Mouse (Mus musculus) ES-Bruce4 (cell line): ENCODE results near the gene Uevld.

ENCODE experiments used
- CTCF ChIP-seq: IDR thresholded peaks from one replicate; pipeline ENCODE4 v1.8.1; 2011; ENCODE audit warnings: low read depth, low read length
- EP300 ChIP-seq: IDR thresholded peaks from 2 replicates; pipeline ENCODE4 v1.6.1; 2011; ENCODE audit warnings: low read depth, low read length; ENCODE audit not compliant: insufficient read depth
- POLR2A ChIP-seq: IDR thresholded peaks from one replicate; pipeline ENCODE4 v1.8.1; 2011; ENCODE audit warnings: low read length; ENCODE audit not compliant: insufficient read depth

GRCm38 (mm10) chr7:46876841-46877240 is 81.5 kb downstream of the Uevld start:
- no peak for TF ChIP-seq CTCF
- no peak for TF ChIP-seq POLR2A
- TF ChIP-seq EP300 = no peak
